ENCODE assay signal across 32 mouse cellular contexts in the genomic region with DNA sequence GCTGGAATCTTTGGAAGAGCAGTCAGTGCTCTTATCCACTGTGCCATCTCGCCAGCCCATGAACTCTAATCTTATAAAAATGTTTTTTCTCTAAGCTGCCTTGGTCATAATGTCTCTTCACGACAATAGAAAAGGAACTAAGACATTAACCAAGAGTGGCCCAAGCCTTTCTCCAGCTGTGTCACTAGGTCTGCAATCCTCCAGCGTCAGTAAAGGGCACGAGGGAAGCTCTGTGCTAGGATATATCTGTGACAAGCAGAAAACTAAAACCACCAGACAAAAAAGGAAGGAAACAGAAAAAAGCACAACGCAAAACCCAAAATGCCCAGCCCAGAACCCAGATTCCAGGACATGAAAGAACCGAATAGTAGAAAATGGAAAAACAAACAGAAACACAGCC. TPM values are rescaled to one million over a fixed set of nuclear protein-coding genes. Genes with fewer than 3 reads are reported as not detected.
DNase-seq lines count a peak whose midpoint lies in the region; ATAC-seq lines count a peak whose summit lies in the region.
"Had no signal": no experiment of that assay in that cellular context is flagged by ENCODE, and none has a peak within 500 bp of the region (broad histone marks: within the 10 kb centered on the region; RNA-seq: fewer than 3 reads in every experiment).

No protein-coding gene starts in this region.

- H3K4me2 ChIP-seq in kidney, embryonic 16.5 days (replicated peaks; ENCODE audit: low read depth, low read length): no peak overlapping the region
- H3K4me2 ChIP-seq: embryonic facial prominence, embryonic 13.5 days; forebrain, embryonic 12.5 days; forebrain, embryonic 15.5 days; heart, embryonic 13.5 days; hindbrain, embryonic 15.5 days had no signal

- no peaks in the 10 kb centered on the region; the same call in 1 of the 2 replicates for H3K4me1 ChIP-seq in heart, embryonic 10.5 days
- no peaks in the 10 kb centered on the region for H3K4me1 ChIP-seq in kidney, embryonic 16.5 days (ENCODE audit: insufficient read depth, low read length)
- H3K4me1 ChIP-seq: embryonic facial prominence, embryonic 13.5 days; forebrain, embryonic 12.5 days; forebrain, embryonic 15.5 days; heart, embryonic 13.5 days; hindbrain, embryonic 15.5 days had no signal

- H3K36me3 ChIP-seq in heart, embryonic 10.5 days: no peaks in the 10 kb centered on the region
- H3K36me3 ChIP-seq in kidney, embryonic 16.5 days (ENCODE audit: insufficient read depth, low read length): no peaks in the 10 kb centered on the region
- H3K36me3 ChIP-seq: embryonic facial prominence, embryonic 10.5 days; embryonic facial prominence, embryonic 13.5 days; forebrain, embryonic 12.5 days; forebrain, embryonic 15.5 days; heart, embryonic 13.5 days; hindbrain, embryonic 15.5 days had no signal

- DNase-seq in heart, adult 11 months: peak; percentile 94
- no peak for DNase-seq in heart, embryonic 10.5 days (ENCODE audit: low spot score)
- DNase-seq in layer of hippocampus, adult 9-11 months: no peak
- DNase-seq in B cell, adult 2 months: no peak
- DNase-seq: adrenal gland, adult 2 months; adrenal gland, postnatal 14 days; cerebellum, adult 2 months; cerebellum, adult 9-11 months; cerebellum, postnatal 25 days; embryo, embryonic 11 days; gastrocnemius, postnatal 10 days; gastrocnemius, postnatal 36 days; heart, postnatal 14 days; heart, postnatal 4 days had no signal

- ATAC-seq in granulocyte monocyte progenitor cell, adult 5-6 weeks (replicated peaks; ENCODE audit: poor library complexity, severe bottlenecking): peak; percentile 79
- peak; percentile 48 for ATAC-seq in megakaryocyte progenitor cell, adult 5-6 weeks (replicated peaks; ENCODE audit: poor library complexity)
- no peak for ATAC-seq in kidney, embryonic 16.5 days (ENCODE audit: low FRiP score, low TSS enrichment)
- ATAC-seq: CD4-positive, CD25-positive, alpha-beta regulatory T cell, adult 4 months; forebrain, embryonic 15.5 days had no signal

- WGBS in heart, embryonic 10.5 days: 69% methylated on average over 6 of the region's 6 CpGs
- 75% methylated on average over 6 of the region's 6 CpGs for WGBS in kidney, embryonic 16.5 days

- no peak overlapping the region for H3K9ac ChIP-seq in kidney, embryonic 16.5 days (replicated peaks; ENCODE audit: low read length)
- H3K9ac ChIP-seq: embryonic facial prominence, embryonic 13.5 days; forebrain, embryonic 12.5 days; forebrain, embryonic 15.5 days; heart, embryonic 13.5 days; hindbrain, embryonic 15.5 days had no signal

- no peak overlapping the region for H3K4me3 ChIP-seq in heart, embryonic 10.5 days
- H3K4me3 ChIP-seq in kidney, embryonic 16.5 days (ENCODE audit: low read length): no peak overlapping the region
- H3K4me3 ChIP-seq: embryonic facial prominence, embryonic 10.5 days; embryonic facial prominence, embryonic 13.5 days; erythroblast, embryonic 14.5 days; forebrain, embryonic 12.5 days; forebrain, embryonic 15.5 days; heart, embryonic 13.5 days; hindbrain, embryonic 15.5 days had no signal

- H3K27me3 ChIP-seq in heart, embryonic 10.5 days (ENCODE audit: insufficient read depth, poor library complexity, severe bottlenecking): no peaks in the 10 kb centered on the region
- no peaks in the 10 kb centered on the region for H3K27me3 ChIP-seq in kidney, embryonic 16.5 days (ENCODE audit: insufficient read depth, low read length)
- H3K27me3 ChIP-seq: embryonic facial prominence, embryonic 13.5 days; forebrain, embryonic 12.5 days; forebrain, embryonic 15.5 days; heart, embryonic 13.5 days; hindbrain, embryonic 15.5 days had no signal

- H3K9me3 ChIP-seq in heart, embryonic 10.5 days: no peaks in the 10 kb centered on the region
- H3K9me3 ChIP-seq in kidney, embryonic 16.5 days (ENCODE audit: low read length): no peaks in the 10 kb centered on the region
- H3K9me3 ChIP-seq: embryonic facial prominence, embryonic 10.5 days; embryonic facial prominence, embryonic 13.5 days; forebrain, embryonic 12.5 days; forebrain, embryonic 15.5 days; heart, embryonic 13.5 days; hindbrain, embryonic 15.5 days had no signal

- no peak overlapping the region for H3K27ac ChIP-seq in heart, embryonic 10.5 days
- no peak overlapping the region for H3K27ac ChIP-seq in kidney, embryonic 16.5 days (ENCODE audit: low read length)
- H3K27ac ChIP-seq: embryonic facial prominence, embryonic 10.5 days; embryonic facial prominence, embryonic 13.5 days; forebrain, embryonic 12.5 days; forebrain, embryonic 15.5 days; heart, embryonic 13.5 days; hindbrain, embryonic 15.5 days had no signal

RNA-seq across cellular contexts. Expression of a gene that starts 9.9 kb away (rescaled TPM):
- 16.7 and 17.4 TPM in 2 replicates for polyA plus RNA-seq in heart, embryonic 10.5 days (2016; fragmentation: Nextera tagmentation; extraction: Ambion mirVana)
- 4.9 and 15.7 TPM in 2 replicates for total RNA-seq in granulocyte monocyte progenitor cell, adult 5-6 weeks (2014; fragmentation: Nextera tagmentation)
- 3.9 and 4.8 TPM in 2 replicates for total RNA-seq in granulocyte monocyte progenitor cell, adult 5-6 weeks (2017)
- total RNA-seq in megakaryocyte progenitor cell, adult 5-6 weeks (2015): 1.8 and 2.2 TPM in 2 replicates
- total RNA-seq in megakaryocyte progenitor cell, adult 5-6 weeks (2017): 4.9 and 5.2 TPM in 2 replicates
- 20.2 and 22.9 TPM in 2 replicates for polyA plus RNA-seq in kidney, embryonic 16.5 days (2015; fragmentation: Nextera tagmentation; extraction: Ambion mirVana)

RNA-seq across cellular contexts. Expression of a gene that starts 17.1 kb away (rescaled TPM):
- polyA plus RNA-seq in heart, embryonic 10.5 days (2016; fragmentation: Nextera tagmentation; extraction: Ambion mirVana): not detected in 2 replicates
- total RNA-seq in granulocyte monocyte progenitor cell, adult 5-6 weeks (2014; fragmentation: Nextera tagmentation): not detected in 2 replicates
- not detected in 2 replicates for total RNA-seq in granulocyte monocyte progenitor cell, adult 5-6 weeks (2017)
- not detected in 2 replicates for total RNA-seq in megakaryocyte progenitor cell, adult 5-6 weeks (2015)
- not detected in 2 replicates for total RNA-seq in megakaryocyte progenitor cell, adult 5-6 weeks (2017)
- 0.91 and 1.2 TPM in 2 replicates for polyA plus RNA-seq in kidney, embryonic 16.5 days (2015; fragmentation: Nextera tagmentation; extraction: Ambion mirVana)
- total RNA-seq: adrenal gland, adult 2 months; adrenal gland, postnatal 14 days; gastrocnemius, adult 18-20 months; gastrocnemius, postnatal 10 days; gastrocnemius, postnatal 36 days; heart, adult 18-20 months; heart, postnatal 14 days; heart, postnatal 4 days; MEL had no signal
- polyA plus RNA-seq: adrenal gland, adult 2 months; C2C12; CD4-positive, CD25-positive, alpha-beta regulatory T cell, adult 4 months; cerebellum, adult 2 months; cortical plate, adult 2 months; embryonic facial prominence, embryonic 10.5 days; erythroblast, embryonic 14.5 days; forebrain, embryonic 12.5 days; forebrain, embryonic 15.5 days; heart, embryonic 13.5 days; heart, embryonic 16.5 days had no signal

RNA-seq across cellular contexts. Expression of a gene that starts 33.4 kb away (rescaled TPM):
- 24.7 and 33.4 TPM in 2 replicates for polyA plus RNA-seq in heart, embryonic 10.5 days (2016; fragmentation: Nextera tagmentation; extraction: Ambion mirVana)
- total RNA-seq in granulocyte monocyte progenitor cell, adult 5-6 weeks (2014; fragmentation: Nextera tagmentation): 8.2 and 16.4 TPM in 2 replicates
- total RNA-seq in granulocyte monocyte progenitor cell, adult 5-6 weeks (2017): 36.4 and 51.6 TPM in 2 replicates
- total RNA-seq in megakaryocyte progenitor cell, adult 5-6 weeks (2015): 9.4 and 9.9 TPM in 2 replicates
- 28.8 and 37.1 TPM in 2 replicates for total RNA-seq in megakaryocyte progenitor cell, adult 5-6 weeks (2017)
- 27.8 and 28.4 TPM in 2 replicates for polyA plus RNA-seq in kidney, embryonic 16.5 days (2015; fragmentation: Nextera tagmentation; extraction: Ambion mirVana)
- total RNA-seq: gastrocnemius, adult 18-20 months had no signal

RNA-seq across cellular contexts. Expression of a gene that starts 33.6 kb away (rescaled TPM):
- 139 and 141 TPM in 2 replicates for polyA plus RNA-seq in heart, embryonic 10.5 days (2016; fragmentation: Nextera tagmentation; extraction: Ambion mirVana)
- 46.8 and 49.3 TPM in 2 replicates for total RNA-seq in granulocyte monocyte progenitor cell, adult 5-6 weeks (2014; fragmentation: Nextera tagmentation)
- total RNA-seq in granulocyte monocyte progenitor cell, adult 5-6 weeks (2017): 40.0 and 45.7 TPM in 2 replicates
- total RNA-seq in megakaryocyte progenitor cell, adult 5-6 weeks (2015): 53.4 and 53.5 TPM in 2 replicates
- total RNA-seq in megakaryocyte progenitor cell, adult 5-6 weeks (2017): 46.4 and 46.8 TPM in 2 replicates
- 141 and 148 TPM in 2 replicates for polyA plus RNA-seq in kidney, embryonic 16.5 days (2015; fragmentation: Nextera tagmentation; extraction: Ambion mirVana)

RNA-seq across cellular contexts. Expression of a gene that starts 54.4 kb away (rescaled TPM):
- 0.16 TPM in 1 of 2 replicates, not detected in the other for polyA plus RNA-seq in heart, embryonic 10.5 days (2016; fragmentation: Nextera tagmentation; extraction: Ambion mirVana)
- not detected in 2 replicates for total RNA-seq in granulocyte monocyte progenitor cell, adult 5-6 weeks (2014; fragmentation: Nextera tagmentation)
- not detected in 2 replicates for total RNA-seq in granulocyte monocyte progenitor cell, adult 5-6 weeks (2017)
- not detected in 2 replicates for total RNA-seq in megakaryocyte progenitor cell, adult 5-6 weeks (2015)
- not detected in 2 replicates for total RNA-seq in megakaryocyte progenitor cell, adult 5-6 weeks (2017)
- 0.39 and 0.40 TPM in 2 replicates for polyA plus RNA-seq in kidney, embryonic 16.5 days (2015; fragmentation: Nextera tagmentation; extraction: Ambion mirVana)
- total RNA-seq: adrenal gland, postnatal 14 days had no signal
- polyA plus RNA-seq: CD4-positive, CD25-positive, alpha-beta regulatory T cell, adult 4 months; embryonic facial prominence, embryonic 13.5 days; forebrain, embryonic 15.5 days; hindbrain, embryonic 15.5 days; intestine, embryonic 14.5 days had no signal
